Comparison of ENCODE assay signal across 26 mouse cellular contexts in the genomic region with DNA sequence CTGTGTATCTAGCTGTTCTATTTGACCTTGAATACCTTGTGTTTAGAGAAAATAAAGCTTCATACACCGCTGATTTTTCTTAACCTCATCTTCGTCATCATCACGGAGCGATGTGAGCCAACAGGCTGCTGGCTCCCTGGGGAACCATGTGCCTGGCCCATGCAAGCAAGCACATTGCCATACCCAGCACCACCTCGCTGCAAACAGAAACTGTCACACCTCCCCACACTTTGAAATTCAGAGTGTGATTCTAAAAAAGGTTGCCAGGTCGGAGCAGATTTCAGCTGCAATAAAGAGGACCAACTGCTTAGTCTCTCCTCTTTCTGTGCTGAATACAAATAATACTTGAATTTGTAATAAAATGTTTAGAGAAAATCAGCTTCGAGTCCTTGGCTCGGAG. TPM values are rescaled to one million over a fixed set of nuclear protein-coding genes. Genes with fewer than 3 reads are reported as not detected.
DNase-seq lines count a peak whose midpoint lies in the region; ATAC-seq and TF ChIP-seq lines count a peak whose summit lies in the region.
"Had no signal": no experiment of that assay in that cellular context is flagged by ENCODE, and none has a peak within 500 bp of the region (broad histone marks: within the 10 kb centered on the region; RNA-seq: fewer than 3 reads in every experiment).

No protein-coding gene starts in this region.

- no peak for DNase-seq in frontal cortex, postnatal 14 days (ENCODE audit: low spot score in 2 of 2)
- peak; percentile 25 for DNase-seq in left cerebral cortex, adult 11 months (ENCODE audit: low spot score)
- DNase-seq in left cerebral cortex, postnatal 14 days (ENCODE audit: low spot score in 2 of 2): no peak
- peak; percentile 21 to 25 for DNase-seq in right cerebral cortex, adult 2 months (ENCODE audit: low spot score in 2 of 2)
- no peak for DNase-seq in right cerebral cortex, postnatal 25 days
- no peak for DNase-seq in T-cell, adult 2 months (ENCODE audit: low spot score)
- DNase-seq in heart, adult 2 months: no peak
- DNase-seq: adrenal gland, postnatal 10 days; B cell, adult 2 months; cerebellum, adult 18-20 months; cerebellum, adult 9-11 months; cerebellum, postnatal 36 days; gastrocnemius, adult 2 months; gastrocnemius, postnatal 25 days; heart, postnatal 10 days; heart, postnatal 4 days had no signal

- 75% methylated on average over 8 of the region's 8 CpGs for WGBS in heart, adult 2 months

- no peaks in the 10 kb centered on the region for H3K79me2 ChIP-seq in heart, adult 2 months (replicated peaks; ENCODE audit: control insufficient read depth, insufficient read depth, low read length)

- intact Hi-C loops in left cerebral cortex, postnatal 14 days (cut with DNase I): no loop called here
- intact Hi-C loops in heart, adult 2 months (cut with DNase I): no loop called here

- TF ChIP-seq EP300 in heart, adult 2 months (IDR thresholded peaks at IDR 0.05; ENCODE audit: insufficient read depth, low read depth, low read length): no peak

- TF ChIP-seq POLR2A in heart, adult 2 months (IDR thresholded peaks at IDR 0.05; ENCODE audit: insufficient read depth, low read depth, low read length): no peak

- peak; percentile 77 for ATAC-seq in frontal cortex, adult (ENCODE audit: low TSS enrichment)
- ATAC-seq: CD4-positive, CD25-positive, alpha-beta regulatory T cell, adult 4 months; forebrain, embryonic 16.5 days; hindbrain, embryonic 16.5 days had no signal

- no peaks in the 10 kb centered on the region for H3K27me3 ChIP-seq in heart, adult 2 months (ENCODE audit: control insufficient read depth, insufficient read depth, low read length)
- H3K27me3 ChIP-seq: embryonic facial prominence, embryonic 13.5 days; forebrain, embryonic 12.5 days; hindbrain, embryonic 12.5 days had no signal

- H3K4me1 ChIP-seq in heart, adult 2 months (ENCODE audit: control insufficient read depth, insufficient read depth, low read length): no peaks in the 10 kb centered on the region
- H3K4me1 ChIP-seq: embryonic facial prominence, embryonic 13.5 days; forebrain, embryonic 12.5 days; heart, embryonic 10.5 days; hindbrain, embryonic 12.5 days had no signal

- TF ChIP-seq CTCF in heart, adult 2 months (IDR thresholded peaks at IDR 0.05): no peak

- H3K4me3 ChIP-seq in heart, adult 2 months: no peak overlapping the region
- H3K4me3 ChIP-seq: embryonic facial prominence, embryonic 13.5 days; forebrain, embryonic 12.5 days; gastrocnemius, adult 2 months; heart, embryonic 10.5 days; hindbrain, embryonic 12.5 days had no signal

- no peak overlapping the region for H3K9ac ChIP-seq in heart, adult 2 months (ENCODE audit: low read depth, low read length)
- H3K9ac ChIP-seq: embryonic facial prominence, embryonic 13.5 days; forebrain, embryonic 12.5 days; hindbrain, embryonic 12.5 days had no signal

- no peaks in the 10 kb centered on the region for H3K36me3 ChIP-seq in heart, adult 2 months (ENCODE audit: control insufficient read depth, insufficient read depth, low read length)
- H3K36me3 ChIP-seq: embryonic facial prominence, embryonic 13.5 days; forebrain, embryonic 12.5 days; G1E; heart, embryonic 10.5 days; hindbrain, embryonic 12.5 days had no signal

- H3K27ac ChIP-seq in heart, adult 2 months: no peak overlapping the region
- H3K27ac ChIP-seq: embryonic facial prominence, embryonic 13.5 days; forebrain, embryonic 12.5 days; gastrocnemius, adult 2 months; heart, embryonic 10.5 days; hindbrain, embryonic 12.5 days had no signal

RNA-seq across cellular contexts. Expression of a gene that starts 54.0 kb away (rescaled TPM):
- 100 to 1,000 TPM in 1 of 2 experiments, 10 to 100 TPM in 1; 96.9 to 100 TPM for total RNA-seq in left cerebral cortex, postnatal 14 days (2021)
- total RNA-seq in heart, adult 2 months (2021): under 1 TPM; 0.08 to 0.36 TPM
- polyA plus RNA-seq in heart, adult 2 months (2012; rRNA removed): 0.02 and 0.09 TPM in 2 replicates
- total RNA-seq: granulocyte monocyte progenitor cell, adult 5-6 weeks had no signal
- polyA plus RNA-seq: CD4-positive, CD25-positive, alpha-beta regulatory T cell, adult 4 months; G1E had no signal

Comparison
In these comparisons a context has a peak if more than half of its experiments do, and no peak if none do; other contexts are left out.
1. DNase-seq: peak in left cerebral cortex, adult 11 months (single experiment) and right cerebral cortex, adult 2 months (2 of 2); none in frontal cortex, postnatal 14 days (0 of 2), left cerebral cortex, postnatal 14 days (0 of 2), right cerebral cortex, postnatal 25 days (single experiment), T-cell, adult 2 months (single experiment) and heart, adult 2 months (0 of 2).
2. RNA of a gene that starts 54.0 kb away (total RNA-seq): 96.9 to 100 TPM in left cerebral cortex, postnatal 14 days; 0.08 to 0.36 TPM in heart, adult 2 months; every median in the first group is over 10 times any median in the second.